Mouse (Mus musculus) ES-Bruce4 (cell line): Measurements from ENCODE around the gene Apbb2. TPM values are rescaled to one million over a fixed set of nuclear protein-coding genes. Genes with fewer than 3 reads are reported as not detected.

Experiments
- H3K27ac ChIP-seq: 2 replicates; pipeline ENCODE4 v1.5.1; 2012; ENCODE audit warnings: low read length, inconsistent platforms; ENCODE audit not compliant: insufficient read depth
- H3K27me3 ChIP-seq: 2 replicates; pipeline ENCODE4 v1.6.1; 2012; ENCODE audit warnings: mild to moderate bottlenecking, low read length, inconsistent platforms; ENCODE audit not compliant: control insufficient read depth, poor library complexity, insufficient read depth, severe bottlenecking
- H3K36me3 ChIP-seq: 2 replicates; pipeline ENCODE4 v1.6.1; 2012; ENCODE audit warnings: inconsistent platforms, mild to moderate bottlenecking, low read length, moderate library complexity; ENCODE audit not compliant: control insufficient read depth, poor library complexity, insufficient read depth, severe bottlenecking
- H3K4me1 ChIP-seq: one replicate; pipeline ENCODE4 v1.8.1; 2011; ENCODE audit warnings: low read length; ENCODE audit not compliant: control insufficient read depth, insufficient read depth
- H3K4me3 ChIP-seq: 2 replicates; pipeline ENCODE4 v1.5.1; 2011; ENCODE audit warnings: low read depth, mild to moderate bottlenecking, low read length
- H3K9ac ChIP-seq: 2 replicates; pipeline ENCODE4 v1.6.1; 2012; ENCODE audit warnings: low read depth, mild to moderate bottlenecking, inconsistent platforms; ENCODE audit not compliant: poor library complexity, severe bottlenecking
- H3K9me3 ChIP-seq: replicated peaks from 2 replicates; pipeline ENCODE4 v1.6.1; 2012; ENCODE audit warnings: mild to moderate bottlenecking, low read length, inconsistent platforms; ENCODE audit not compliant: control insufficient read depth, poor library complexity, insufficient read depth, severe bottlenecking
- CTCF ChIP-seq: IDR thresholded peaks from one replicate; pipeline ENCODE4 v1.8.1; 2011; ENCODE audit warnings: low read depth, low read length
- EP300 ChIP-seq: IDR thresholded peaks from 2 replicates; pipeline ENCODE4 v1.6.1; 2011; ENCODE audit warnings: low read depth, low read length; ENCODE audit not compliant: insufficient read depth
- POLR2A ChIP-seq: IDR thresholded peaks from one replicate; pipeline ENCODE4 v1.8.1; 2011; ENCODE audit warnings: low read length; ENCODE audit not compliant: insufficient read depth
- polyA plus RNA-seq: library from polyadenylated mRNA; stranded (reverse); fragments of >200 nt; gene quantifications from 2 replicates; pipeline ENCODE4 v1.2.4, GENCODE M21; 2011; ENCODE audit warnings: low read depth; ENCODE audit not compliant: missing spikeins, insufficient read depth, insufficient read length

The Apbb2 gene
- polyA plus RNA-seq, 1 experiment, result 39.0 TPM

- Histone ChIP-seq H3K36me3 (no peaks in the 10 kb centered on the region), H3K4me1 (no peaks in the 10 kb centered on the region), H3K9me3 (no peaks in the 10 kb centered on the region), H3K27ac (no peak overlapping the region), H3K9ac (no peak overlapping the region), H3K27me3 (no peaks in the 10 kb centered on the region), H3K4me3 (no peak overlapping the region)
- no peak for TF ChIP-seq POLR2A
- no peak for TF ChIP-seq EP300
- TF ChIP-seq CTCF, result no peak
Measured at GRCm38 (mm10) chr5:66355147-66355546, 263.4 kb downstream of the Apbb2 start.

GRCm38 (mm10) chr5:66353876-66354275, 264.7 kb downstream of the Apbb2 start:
- Histone ChIP-seq H3K27me3 (no peaks in the 10 kb centered on the region), H3K36me3 (no peaks in the 10 kb centered on the region), H3K9me3 (no peaks in the 10 kb centered on the region), H3K4me3 (no peak overlapping the region), H3K4me1 (no peaks in the 10 kb centered on the region), H3K9ac (no peak overlapping the region), H3K27ac (no peak overlapping the region)
- TF ChIP-seq POLR2A, result no peak
- TF ChIP-seq EP300, result no peak
- no peak for TF ChIP-seq CTCF

GRCm38 (mm10) chr5:66351836-66352390, 266.7 kb downstream of the Apbb2 start:
- TF ChIP-seq EP300 (no peak), POLR2A (no peak), CTCF (no peak)

GRCm38 (mm10) chr5:66351064-66351463, 267.5 kb downstream of the Apbb2 start:
- Histone ChIP-seq H3K27ac (no peak overlapping the region), H3K4me3 (no peak overlapping the region), H3K36me3 (no peaks in the 10 kb centered on the region), H3K27me3 (no peaks in the 10 kb centered on the region), H3K9me3 (no peaks in the 10 kb centered on the region), H3K4me1 (no peaks in the 10 kb centered on the region), H3K9ac (no peak overlapping the region)
- no peak for TF ChIP-seq POLR2A
- no peak for TF ChIP-seq EP300
- no peak for TF ChIP-seq CTCF

More at GRCm38 (mm10) chr5:66351836-66352390, 266.7 kb downstream of the Apbb2 start:
- Histone ChIP-seq H3K4me1 (no peaks in the 10 kb centered on the region), H3K9ac (no peak overlapping the region), H3K4me3 (no peak overlapping the region), H3K9me3 (no peaks in the 10 kb centered on the region), H3K27me3 (no peaks in the 10 kb centered on the region), H3K36me3 (no peaks in the 10 kb centered on the region), H3K27ac (no peak overlapping the region)

- no peaks in the 10 kb centered on the region for H3K4me1 ChIP-seq
- H3K27ac ChIP-seq, result no peak overlapping the region
- no peaks in the 10 kb centered on the region for H3K36me3 ChIP-seq
- no peaks in the 10 kb centered on the region for H3K9me3 ChIP-seq
- no peaks in the 10 kb centered on the region for H3K27me3 ChIP-seq
- H3K4me3 ChIP-seq, result no peak overlapping the region
- TF ChIP-seq CTCF (no peak), EP300 (no peak), POLR2A (no peak)
- H3K9ac ChIP-seq, result no peak overlapping the region
Measured at GRCm38 (mm10) chr5:66350611-66351010, 268.0 kb downstream of the Apbb2 start.

GRCm38 (mm10) chr5:66348421-66348820, 270.2 kb downstream of the Apbb2 start:
- Histone ChIP-seq H3K36me3 (no peaks in the 10 kb centered on the region), H3K9me3 (no peaks in the 10 kb centered on the region), H3K9ac (no peak overlapping the region), H3K4me3 (no peak overlapping the region), H3K27me3 (no peaks in the 10 kb centered on the region), H3K4me1 (no peaks in the 10 kb centered on the region), H3K27ac (no peak overlapping the region)
- TF ChIP-seq EP300 (no peak), CTCF (no peak), POLR2A (no peak)
